Mouse (Mus musculus) forebrain, embryonic 11.5 days (tissue): Measurements from ENCODE around the gene Rpl12. TPM values are rescaled to one million over a fixed set of nuclear protein-coding genes. Genes with fewer than 3 reads are reported as not detected.

Experiments used
- ATAC-seq: fragments of 200-750 bp; cut with Nextera tagmentation; replicated peaks from 2 replicates; pipeline ENCODE4 v1.8.0; 2017; ENCODE audit warnings: moderate TSS enrichment; ENCODE audit not compliant: low FRiP score
- DNase-seq: peaks from one replicate; pipeline ENCODE4 v3.0.0-alpha.2; 2017; ENCODE audit warnings: low spot score
- H3K27ac ChIP-seq: fragments of 300-500 bp; sonication (generic); 2 replicates; pipeline ENCODE4 v1.5.1; 2014; ENCODE audit warnings: low read depth, low read length
- H3K27me3 ChIP-seq: fragments of 300-500 bp; sonication (generic); 2 replicates; pipeline ENCODE4 v1.6.1; 2014; ENCODE audit warnings: mild to moderate bottlenecking, low read length, mixed read lengths; ENCODE audit not compliant: control insufficient read depth, insufficient read depth
- H3K36me3 ChIP-seq: fragments of 300-500 bp; sonication (generic); 2 replicates; pipeline ENCODE4 v1.6.1; 2014; ENCODE audit warnings: mild to moderate bottlenecking, low read length, moderate library complexity, mixed read lengths; ENCODE audit not compliant: control insufficient read depth, insufficient read depth
- H3K4me1 ChIP-seq: fragments of 300-500 bp; sonication (generic); replicated peaks from 2 replicates; pipeline ENCODE4 v1.6.1; 2014; ENCODE audit warnings: low read length, mixed read lengths; ENCODE audit not compliant: control insufficient read depth, insufficient read depth
- H3K4me2 ChIP-seq: fragments of 300-500 bp; sonication (generic); 2 replicates; pipeline ENCODE4 v1.6.1; 2014; ENCODE audit warnings: low read depth, mild to moderate bottlenecking, low read length, moderate library complexity, mixed read lengths; ENCODE audit not compliant: severe bottlenecking
- H3K4me3 ChIP-seq: fragments of 300-500 bp; sonication (generic); 2 replicates; pipeline ENCODE4 v1.5.1; 2014; ENCODE audit warnings: low read depth, low read length
- H3K9ac ChIP-seq: fragments of 300-500 bp; sonication (generic); 2 replicates; pipeline ENCODE4 v1.6.1; 2014; ENCODE audit warnings: low read length
- H3K9me3 ChIP-seq: fragments of 300-500 bp; sonication (generic); 2 replicates; pipeline ENCODE4 v1.6.1; 2016; ENCODE audit warnings: low read length, mixed read lengths; ENCODE audit not compliant: control insufficient read depth
- WGBS: fragments of 180-500 bp; shearing (Covaris S2); extraction: QIAGEN DNeasy Blood & Tissue Kit; methylation state at CpG from one replicate; pipeline ENCODE4 v1.1.7; 2014; 5-methylcytosine and 5-hydroxymethylcytosine counted together
- polyA plus RNA-seq: library from polyadenylated mRNA; unstranded; fragments of >200 nt; fragmentation: Nextera tagmentation; extraction: Ambion mirVana; gene quantifications from 2 replicates; pipeline ENCODE4 v1.2.1, GENCODE M21; 2014

Gene Rpl12
- polyA plus RNA-seq, 1 experiment from 2014 or later: 151 TPM

DNA sequence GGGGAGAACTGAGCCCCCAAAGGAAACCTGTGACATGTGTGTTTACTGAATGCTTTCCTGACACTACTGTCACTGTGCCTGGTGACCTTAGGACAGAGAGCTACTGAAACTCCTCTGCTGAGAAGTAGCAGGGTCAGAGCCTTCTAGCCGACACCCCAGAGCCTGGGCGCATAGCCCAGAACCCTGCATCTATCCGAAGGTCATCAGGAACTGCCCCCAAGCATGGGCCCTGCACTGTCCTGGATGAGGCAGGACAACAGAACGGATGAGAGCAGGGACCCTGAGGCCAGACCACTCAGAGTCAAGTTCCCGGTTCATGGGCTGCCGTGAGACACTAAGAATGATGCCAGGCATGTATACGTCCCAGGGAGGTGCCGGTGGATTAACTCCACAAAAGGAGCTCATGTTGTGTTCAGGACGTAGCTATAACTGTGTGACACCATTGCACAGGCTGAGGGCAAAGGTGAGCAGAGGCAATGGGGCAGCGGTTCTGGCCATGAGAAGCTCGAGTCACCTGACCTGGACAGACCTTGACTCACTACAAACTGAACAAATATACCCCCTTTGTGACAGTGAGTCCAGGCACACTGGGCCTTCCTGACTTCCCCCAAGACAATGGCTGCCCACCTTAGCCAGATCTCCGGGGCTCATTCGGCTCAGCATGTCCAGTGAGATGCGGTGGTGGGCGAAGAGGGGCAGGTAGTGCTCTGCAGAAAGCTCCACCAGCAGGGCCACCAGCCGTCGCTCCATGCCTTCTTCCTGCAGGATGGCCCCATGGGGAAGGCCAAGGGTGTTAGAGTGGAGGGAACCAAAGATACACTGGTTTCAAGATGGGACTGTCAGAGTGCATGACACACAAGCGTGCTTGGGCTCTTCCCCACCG, 32.2 kb upstream of the Rpl12 start:
- Histone ChIP-seq H3K36me3 (no peaks in the 10 kb centered on the region), H3K9me3 (no peaks in the 10 kb centered on the region), H3K4me3 (no peak overlapping the region), H3K27ac (no peak overlapping the region), H3K9ac (no peak overlapping the region), H3K4me1 (no peaks in the 10 kb centered on the region; the same call in 1 of the 2 replicates), H3K27me3 (no peaks in the 10 kb centered on the region), H3K4me2 (no peak overlapping the region)
- WGBS: 86% methylated on average over 19 of the region's 19 CpGs
- DNase-seq: no peak
- ATAC-seq: no peak

DNA sequence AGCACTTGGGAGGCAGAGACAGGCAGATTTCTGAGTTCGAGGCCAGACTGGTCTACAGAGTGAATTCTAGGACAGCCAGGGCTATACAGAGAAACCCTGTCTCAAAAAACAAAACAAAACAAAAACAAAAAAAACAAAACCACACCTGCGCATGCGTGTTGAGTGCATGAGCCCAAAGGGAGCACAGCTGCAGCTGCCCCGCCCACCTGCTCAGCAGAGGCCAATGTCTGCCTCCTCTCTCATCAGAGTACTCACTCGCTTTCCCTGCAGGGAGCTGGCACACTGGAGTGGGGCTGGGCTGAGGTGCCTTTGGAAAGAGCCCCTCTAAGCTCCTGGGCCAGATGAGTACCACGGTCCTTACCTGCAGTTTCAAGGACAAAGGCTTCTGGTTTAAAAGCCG, 29.6 kb upstream of the Rpl12 start:
- Histone ChIP-seq H3K4me3 (no peak overlapping the region), H3K4me2 (no peak overlapping the region), H3K36me3 (no peaks in the 10 kb centered on the region), H3K4me1 (no peaks in the 10 kb centered on the region; the same call in 1 of the 2 replicates), H3K27ac (no peak overlapping the region), H3K9ac (no peak overlapping the region), H3K27me3 (no peaks in the 10 kb centered on the region), H3K9me3 (no peaks in the 10 kb centered on the region)
- DNase-seq (no peak), ATAC-seq (no peak)
- WGBS: 77% methylated on average over 7 of the region's 7 CpGs

- WGBS: 91% methylated on average over 5 of the region's 5 CpGs
- Histone ChIP-seq H3K36me3 (no peaks in the 10 kb centered on the region; the same call in 1 of the 2 replicates), H3K27ac (no peak overlapping the region), H3K4me3 (no peak overlapping the region), H3K9me3 (no peaks in the 10 kb centered on the region), H3K4me1 (no peaks in the 10 kb centered on the region), H3K27me3 (no peaks in the 10 kb centered on the region), H3K9ac (no peak overlapping the region), H3K4me2 (no peak overlapping the region)
- no peak for DNase-seq
- no peak for ATAC-seq
These were observed 22.6 kb upstream of the Rpl12 start for GRCm38 (mm10) chr2:32938741-32939140.

GRCm38 (mm10) chr2:32939418-32939817, 21.9 kb upstream of the Rpl12 start:
- H3K9me3 ChIP-seq: no peaks in the 10 kb centered on the region
- WGBS: 64% methylated on average over 5 of the region's 5 CpGs
- H3K27me3 ChIP-seq: no peaks in the 10 kb centered on the region
- H3K27ac ChIP-seq: no peak overlapping the region
- no peak overlapping the region for H3K9ac ChIP-seq
- no peak overlapping the region for H3K4me2 ChIP-seq
- no peak for ATAC-seq
- no peak for DNase-seq
- H3K4me3 ChIP-seq: no peak overlapping the region
- H3K4me1 ChIP-seq: no peaks in the 10 kb centered on the region
- no peaks in the 10 kb centered on the region; the same call in 1 of the 2 replicates for H3K36me3 ChIP-seq

DNA sequence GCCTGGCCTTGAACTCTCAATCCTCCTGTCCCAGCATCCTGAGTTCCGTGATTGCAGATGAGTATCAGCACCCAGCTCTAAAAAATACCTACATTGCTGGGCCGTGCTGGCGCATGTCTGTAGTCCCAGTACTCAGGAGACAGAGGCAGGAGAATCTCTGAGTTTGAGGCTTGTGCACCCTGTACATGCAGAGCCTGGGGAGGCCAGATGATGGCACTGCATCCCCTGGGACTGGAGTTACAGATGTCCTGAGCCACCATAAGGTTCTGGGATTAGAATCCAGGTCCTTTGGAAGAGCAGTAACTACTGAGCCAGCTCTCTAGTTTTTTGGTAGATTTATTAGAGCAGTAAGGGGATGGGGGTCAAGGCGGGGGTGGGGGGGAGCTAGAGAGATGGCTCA, 20.9 kb upstream of the Rpl12 start:
- no peaks in the 10 kb centered on the region for H3K9me3 ChIP-seq
- WGBS: 95% methylated on average over 4 of the region's 4 CpGs
- H3K4me2 ChIP-seq: no peak overlapping the region
- H3K27ac ChIP-seq: no peak overlapping the region
- H3K27me3 ChIP-seq: no peaks in the 10 kb centered on the region
- no peak overlapping the region for H3K4me3 ChIP-seq
- H3K36me3 ChIP-seq: no peaks in the 10 kb centered on the region; the same call in 1 of the 2 replicates
- no peak overlapping the region for H3K9ac ChIP-seq
- no peak for ATAC-seq
- DNase-seq: no peak
- no peaks in the 10 kb centered on the region for H3K4me1 ChIP-seq

DNA sequence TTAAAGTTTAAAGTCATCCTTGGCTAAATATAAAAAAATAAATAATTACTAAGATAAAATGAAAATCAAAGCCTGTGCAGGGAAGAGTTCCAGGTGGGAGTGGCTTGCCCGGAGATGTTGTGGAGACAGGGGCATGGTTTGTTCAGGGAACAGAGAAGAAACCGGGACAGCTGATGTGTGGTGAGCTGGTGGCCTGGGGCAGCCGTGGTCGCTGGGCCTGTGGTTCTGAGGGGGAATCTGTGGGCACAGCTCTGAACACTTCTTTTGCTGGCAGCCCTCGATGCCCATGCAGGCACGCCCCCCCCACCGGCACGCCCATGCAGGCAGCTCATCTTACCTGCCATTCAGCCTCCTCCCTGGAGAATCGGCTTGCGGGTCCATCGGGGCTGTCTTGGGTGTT, 13.9 kb upstream of the Rpl12 start:
- no peak overlapping the region for H3K27ac ChIP-seq
- no peak overlapping the region for H3K4me3 ChIP-seq
- H3K4me1 ChIP-seq: no peaks in the 10 kb centered on the region
- ATAC-seq (no peak), DNase-seq (no peak)
- no peak overlapping the region for H3K9ac ChIP-seq
- H3K9me3 ChIP-seq: no peaks in the 10 kb centered on the region
- H3K36me3 ChIP-seq: no peaks in the 10 kb centered on the region; the same call in 1 of the 2 replicates
- H3K27me3 ChIP-seq: no peaks in the 10 kb centered on the region
- 89% methylated on average over 11 of the region's 11 CpGs for WGBS
- no peak overlapping the region for H3K4me2 ChIP-seq

DNA sequence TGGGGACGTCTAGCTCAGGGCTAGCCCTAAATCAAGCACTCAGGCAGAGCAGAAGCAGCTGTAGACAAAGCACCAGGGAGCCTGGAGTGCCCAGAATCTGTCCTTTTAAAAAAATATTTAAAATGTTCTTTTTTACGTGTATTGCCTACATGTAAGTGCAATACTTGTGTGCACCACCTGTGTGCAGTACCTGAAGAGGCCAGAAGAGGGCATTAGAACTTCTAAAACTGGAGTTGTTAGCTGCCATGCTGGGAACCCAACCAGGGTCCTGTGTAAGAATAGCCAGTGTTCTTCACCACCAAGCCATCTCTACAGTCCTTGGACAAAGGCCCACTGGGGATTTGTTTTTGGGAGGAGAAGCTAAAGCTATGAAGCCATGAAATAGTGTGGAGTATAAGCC, 6.8 kb upstream of the Rpl12 start:
- H3K27ac ChIP-seq: no peak overlapping the region
- no peak for ATAC-seq
- H3K9me3 ChIP-seq: peaks cover 2% of the 10 kb centered on the region; the same call in 1 of the 2 replicates
- H3K4me2 ChIP-seq: no peak overlapping the region
- H3K4me3 ChIP-seq: no peak overlapping the region
- H3K27me3 ChIP-seq: no peaks in the 10 kb centered on the region
- no peaks in the 10 kb centered on the region; the same call in none of the 2 replicates for H3K36me3 ChIP-seq
- H3K4me1 ChIP-seq: no peaks in the 10 kb centered on the region
- H3K9ac ChIP-seq: no peak overlapping the region
- DNase-seq: no peak
- 92% methylated on average over 2 of the region's 2 CpGs for WGBS

- ATAC-seq: no peak
- Histone ChIP-seq H3K9ac (no peak overlapping the region), H3K36me3 (no peaks in the 10 kb centered on the region; the same call in 1 of the 2 replicates), H3K4me1 (0 out of 2 replicates have a peak, but pooled peaks cover 2% of the 10 kb centered on the region), H3K4me2 (no peak overlapping the region), H3K9me3 (peaks cover 2% of the 10 kb centered on the region; the same call in 1 of the 2 replicates), H3K27me3 (no peaks in the 10 kb centered on the region), H3K27ac (no peak overlapping the region), H3K4me3 (no peak overlapping the region)
- DNase-seq: no peak
- WGBS: 59% methylated on average over 8 of the region's 8 CpGs
These were observed 4.0 kb upstream of the Rpl12 start for GRCm38 (mm10) chr2:32957344-32957743.
